Mouse (Mus musculus): Measurements from ENCODE around the gene Btbd10. TPM values are rescaled to one million over a fixed set of nuclear protein-coding genes. Genes with fewer than 3 reads are reported as not detected.

The Btbd10 gene
- polyA plus RNA-seq (2014; fragmentation: Illumina TruSeq; extraction: RNeasy Lipid Tissue Mini Kit (QIAGEN cat#74804); ENCODE audit: low read depth, low replicate concordance): 43.4 TPM

GRCm38 (mm10) chr7:113368746-113369619 lies at the start of gene Btbd10:
Gene Btbd10, minus strand, starts transcription at chr7:113369392.

GRCm38 (mm10) chr7:113388470-113388869 lies 19.3 kb upstream of the Btbd10 start, which contains the start of gene Pth:
Gene Pth, minus strand, starts transcription at chr7:113388570.

Other genes starting within 250 kb of the Btbd10 start
- 55.2 TPM for gene Arntl, start 161.9 kb downstream of the Btbd10 start, polyA plus RNA-seq (2014; fragmentation: Illumina TruSeq; extraction: RNeasy Lipid Tissue Mini Kit (QIAGEN cat#74804); ENCODE audit: low read depth, low replicate concordance)
- gene Pth, start 19.2 kb upstream of the Btbd10 start, polyA plus RNA-seq (2014; fragmentation: Illumina TruSeq; extraction: RNeasy Lipid Tissue Mini Kit (QIAGEN cat#74804); ENCODE audit: low read depth, low replicate concordance): not detected
- gene Far1, start 144.4 kb upstream of the Btbd10 start, polyA plus RNA-seq (2014; fragmentation: Illumina TruSeq; extraction: RNeasy Lipid Tissue Mini Kit (QIAGEN cat#74804); ENCODE audit: low read depth, low replicate concordance): 188 TPM